Mouse (Mus musculus) liver, embryonic 14.5 days (tissue): ENCODE results near the gene Rbms3. TPM values are rescaled to one million over a fixed set of nuclear protein-coding genes. Genes with fewer than 3 reads are reported as not detected.

Source experiments
- ATAC-seq: fragments of 200-750 bp; cut with Nextera tagmentation; 2 replicates; pipeline ENCODE4 v1.8.0; 2017; ENCODE audit warnings: moderate number of reproducible peaks, mild to moderate bottlenecking, moderate library complexity; ENCODE audit not compliant: insufficient read depth
- DNase-seq, 3 experiments: peaks; one replicate each; pipeline ENCODE4 v3.0.0-alpha.2; 2012 to 2013; ENCODE audit warnings: low read depth in 3 of 3, low spot score in 3 of 3
- H3K27ac ChIP-seq: fragments of 300-500 bp; sonication (generic); 2 replicates; pipeline ENCODE4 v1.5.1; 2014; ENCODE audit warnings: moderate library complexity, mild to moderate bottlenecking, control low read depth, inconsistent platforms
- H3K27me3 ChIP-seq: fragments of 300-500 bp; sonication (generic); 2 replicates; pipeline ENCODE4 v1.6.1; 2014; ENCODE audit warnings: mild to moderate bottlenecking, low read length, moderate library complexity; ENCODE audit not compliant: control insufficient read depth, insufficient read depth
- H3K36me3 ChIP-seq: fragments of 300-500 bp; sonication (generic); replicated peaks from 2 replicates; pipeline ENCODE4 v1.6.1; 2014; ENCODE audit warnings: low read depth; ENCODE audit not compliant: control insufficient read depth, insufficient read depth
- H3K4me1 ChIP-seq, 2 experiments: fragments of 200-500 bp in 1 of 2; fragments of 300-500 bp in 1 of 2; sonication (generic) in 1 of 2; replicated peaks; 2 replicates each; pipeline ENCODE4 v1.6.1; 2012 to 2014; ENCODE audit warnings: antibody characterized with exemption in 1 of 2, inconsistent platforms in 1 of 2, low read length in 1 of 2; ENCODE audit not compliant: control insufficient read depth in 2 of 2, insufficient read depth in 2 of 2
- H3K4me2 ChIP-seq: fragments of 300-500 bp; sonication (generic); 2 replicates; pipeline ENCODE4 v1.6.1; 2014; ENCODE audit warnings: low read depth, mild to moderate bottlenecking, control low read depth, moderate library complexity
- H3K4me3 ChIP-seq, 2 experiments: fragments of 200-500 bp in 1 of 2; fragments of 300-500 bp in 1 of 2; sonication (generic) in 1 of 2; 2 replicates each; pipeline ENCODE4 v1.5.1; 2012 to 2014; ENCODE audit warnings: low read depth in 2 of 2, low read length in 2 of 2, mild to moderate bottlenecking in 2 of 2, control low read depth in 1 of 2, inconsistent platforms in 1 of 2, moderate library complexity in 1 of 2; ENCODE audit not compliant: insufficient read depth in 1 of 2
- H3K9ac ChIP-seq: fragments of 300-500 bp; sonication (generic); replicated peaks from 2 replicates; pipeline ENCODE4 v1.6.1; 2014; ENCODE audit warnings: mild to moderate bottlenecking, control low read depth, moderate library complexity
- H3K9me3 ChIP-seq: fragments of 300-500 bp; sonication (generic); 2 replicates; pipeline ENCODE4 v1.6.1; 2016; ENCODE audit warnings: low read length, mixed read lengths; ENCODE audit not compliant: control insufficient read depth
- CTCF ChIP-seq: IDR thresholded peaks from 2 replicates; pipeline ENCODE4 v1.5.1; 2016; ENCODE audit warnings: antibody characterized with exemption, low read depth, control low read depth
- EP300 ChIP-seq: IDR thresholded peaks from 2 replicates; pipeline ENCODE4 v1.6.1; 2016; ENCODE audit warnings: antibody characterized with exemption, low read depth
- WGBS: fragments of 180-500 bp; shearing (Covaris S2); extraction: QIAGEN DNeasy Blood & Tissue Kit; methylation state at CpG from one replicate; pipeline ENCODE4 v1.1.7; 2014; ENCODE audit not compliant: insufficient replicate concordance; 5-methylcytosine and 5-hydroxymethylcytosine counted together
- polyA plus RNA-seq, 2 experiments: library from polyadenylated mRNA; depleted of rRNA in 1 of 2; stranded (reverse) in 1 of 2; unstranded in 1 of 2; fragments of >200 nt; fragmentation: Nextera tagmentation in 1 of 2; extraction: Ambion mirVana in 1 of 2; gene quantifications; 2 replicates each; pipeline versions ENCODE4 v1.2.1 to v1.2.3; 2012 to 2014

The Rbms3 gene
- polyA plus RNA-seq, 2 experiments = 0.88 to 2.4 TPM

GRCm38 (mm10) chr9:116866060-116866459, 763.7 kb downstream of the Rbms3 start:
- DNase-seq (peak in 1 of 3 experiments; percentile 31), ATAC-seq (peak; percentile 78)
- Histone ChIP-seq H3K27ac (no peak overlapping the region), H3K9me3 (no peaks in the 10 kb centered on the region), H3K9ac (no peak overlapping the region), H3K4me3 (no peak overlapping the region), H3K4me2 (no peak overlapping the region), H3K4me1 (peaks cover 8 to 19% of the 10 kb centered on the region in 2 experiments; a peak in 3 of 4 replicates), H3K36me3 (no peaks in the 10 kb centered on the region), H3K27me3 (no peaks in the 10 kb centered on the region)
- TF ChIP-seq CTCF = no peak
- TF ChIP-seq EP300 = no peak
- 63% methylated on average over 7 of the region's 7 CpGs for WGBS

GRCm38 (mm10) chr9:116863626-116864025, 766.1 kb downstream of the Rbms3 start:
- ATAC-seq (no peak), DNase-seq (no peak)

GRCm38 (mm10) chr9:116862341-116862740, 767.4 kb downstream of the Rbms3 start:
- Histone ChIP-seq H3K27me3 (no peaks in the 10 kb centered on the region), H3K36me3 (no peaks in the 10 kb centered on the region), H3K9ac (no peak overlapping the region), H3K9me3 (no peaks in the 10 kb centered on the region), H3K4me3 (no peak overlapping the region), H3K4me2 (no peak overlapping the region), H3K27ac (no peak overlapping the region), H3K4me1 (peaks cover 8 to 16% of the 10 kb centered on the region in 2 experiments; a peak in 3 of 4 replicates)
- DNase-seq = no peak
- no peak for TF ChIP-seq CTCF
- no peak for TF ChIP-seq EP300
- WGBS = 79% methylated on average over 3 of the region's 3 CpGs
- no peak for ATAC-seq

More at GRCm38 (mm10) chr9:116863626-116864025, 766.1 kb downstream of the Rbms3 start:
- no peak overlapping the region for H3K4me2 ChIP-seq
- TF ChIP-seq CTCF (no peak), EP300 (no peak)
- H3K36me3 ChIP-seq = no peaks in the 10 kb centered on the region
- peaks cover 8 to 16% of the 10 kb centered on the region in 2 experiments; a peak in 3 of 4 replicates for H3K4me1 ChIP-seq
- WGBS = 66% methylated on average over 4 of the region's 4 CpGs
- H3K27ac ChIP-seq = no peak overlapping the region
- no peak overlapping the region for H3K4me3 ChIP-seq
- no peaks in the 10 kb centered on the region for H3K27me3 ChIP-seq
- no peak overlapping the region for H3K9ac ChIP-seq
- no peaks in the 10 kb centered on the region for H3K9me3 ChIP-seq

GRCm38 (mm10) chr9:116857861-116858595, 771.7 kb downstream of the Rbms3 start:
- 57% methylated on average over 6 of the region's 6 CpGs for WGBS
- no peak for ATAC-seq

GRCm38 (mm10) chr9:116857151-116857550, 772.6 kb downstream of the Rbms3 start:
- Histone ChIP-seq H3K27me3 (no peaks in the 10 kb centered on the region), H3K4me3 (no peak overlapping the region), H3K9me3 (no peaks in the 10 kb centered on the region), H3K4me2 (no peak overlapping the region), H3K4me1 (no peaks in the 10 kb centered on the region), H3K27ac (no peak overlapping the region), H3K9ac (no peak overlapping the region), H3K36me3 (no peaks in the 10 kb centered on the region)
- DNase-seq = no peak
- 56% methylated on average over 3 of the region's 3 CpGs for WGBS
- ATAC-seq = no peak
- TF ChIP-seq EP300 (no peak), CTCF (no peak)

More at GRCm38 (mm10) chr9:116857861-116858595, 771.7 kb downstream of the Rbms3 start:
- Histone ChIP-seq H3K27me3 (no peaks in the 10 kb centered on the region), H3K4me1 (no peaks in the 10 kb centered on the region), H3K27ac (no peak overlapping the region), H3K9ac (no peak overlapping the region), H3K9me3 (no peaks in the 10 kb centered on the region), H3K36me3 (no peaks in the 10 kb centered on the region), H3K4me3 (no peak overlapping the region), H3K4me2 (no peak overlapping the region)
- TF ChIP-seq CTCF (no peak), EP300 (no peak)
- DNase-seq = no peak
